Mouse (Mus musculus): ENCODE measurements around the gene Myo9b. TPM values are rescaled to one million over a fixed set of nuclear protein-coding genes. Genes with fewer than 3 reads are reported as not detected.

The Myo9b gene
- total and polyA plus RNA-seq, 2 experiments: 7.6 to 8.6 TPM

DNA sequence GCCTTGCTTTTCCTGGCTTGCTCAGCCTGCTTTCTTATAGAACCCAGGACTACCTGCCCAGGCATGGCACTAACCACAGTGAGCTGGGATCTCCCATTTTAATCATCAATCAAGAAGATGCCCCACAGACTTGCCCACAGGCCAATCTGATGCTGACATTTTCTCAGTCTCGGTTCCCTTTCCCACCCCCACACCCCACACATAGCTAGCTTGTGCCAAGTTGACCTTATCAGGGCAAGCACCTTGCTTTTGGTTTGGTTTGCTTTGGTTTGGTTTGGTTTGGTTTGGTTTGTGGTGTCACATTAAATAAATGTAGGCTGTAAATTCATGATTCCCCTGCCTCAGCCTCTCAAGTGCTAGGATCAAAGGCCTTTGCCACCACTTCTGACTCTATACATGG is 34.9 kb downstream of the Myo9b start:
- 26% methylated on average over 1 of the region's 1 CpGs for WGBS
- no peak overlapping the region for H3K9ac ChIP-seq (ENCODE audit: low read depth, low read length)
- TF ChIP-seq POLR2A (IDR thresholded peaks at IDR 0.05; ENCODE audit: extremely low read depth, insufficient read depth, low read length) (no peak), CTCF (IDR thresholded peaks at IDR 0.05; ENCODE audit: low read depth, low read length) (no peak)
- no peaks in the 10 kb centered on the region for H3K27me3 ChIP-seq (ENCODE audit: control insufficient read depth, insufficient read depth, low read length)
- H3K27ac ChIP-seq (replicated peaks; ENCODE audit: insufficient read depth, low read depth, low read length): peak overlapping the region; percentile 65
- DNase-seq (ENCODE audit: extremely low read depth, low read depth, low spot score): peak; percentile 40
- peaks cover 25% of the 10 kb centered on the region for H3K4me1 ChIP-seq (ENCODE audit: control insufficient read depth, insufficient read depth, low read length)
- H3K4me3 ChIP-seq (ENCODE audit: insufficient read depth, low read depth, low read length): no peak overlapping the region
- H3K79me2 ChIP-seq (ENCODE audit: control insufficient read depth, insufficient read depth, low read length): 0 out of 2 replicates have a peak, but pooled peaks cover 7% of the 10 kb centered on the region
- H3K36me3 ChIP-seq (ENCODE audit: control insufficient read depth, insufficient read depth, low read length): no peaks in the 10 kb centered on the region

DNA sequence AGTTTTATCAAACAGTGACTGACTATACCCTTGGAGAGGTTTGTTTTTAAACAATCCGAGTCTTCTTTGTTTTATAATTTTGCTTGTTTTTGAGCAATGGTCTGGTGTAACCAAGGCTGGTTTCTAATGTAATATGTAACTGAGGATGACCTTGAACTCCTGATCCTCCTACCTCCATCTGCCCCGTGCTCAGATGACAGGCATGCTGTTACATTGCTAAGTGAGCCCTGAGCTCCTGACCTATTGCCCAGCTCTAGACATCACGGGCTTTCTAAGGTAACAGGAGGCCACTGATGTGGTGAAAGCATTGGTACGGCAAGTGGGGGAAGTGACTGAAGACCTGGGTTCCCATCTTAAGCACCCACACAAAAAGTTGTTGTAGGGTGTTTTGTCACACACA is 35.4 kb downstream of the Myo9b start:
- 23% methylated on average over 4 of the region's 4 CpGs for WGBS
- Histone ChIP-seq H3K27ac (replicated peaks; ENCODE audit: insufficient read depth, low read depth, low read length) (peak overlapping the region; percentile 71), H3K36me3 (ENCODE audit: control insufficient read depth, insufficient read depth, low read length) (no peaks in the 10 kb centered on the region), H3K4me1 (ENCODE audit: control insufficient read depth, insufficient read depth, low read length) (peaks cover 29% of the 10 kb centered on the region), H3K4me3 (ENCODE audit: insufficient read depth, low read depth, low read length) (no peak overlapping the region), H3K27me3 (ENCODE audit: control insufficient read depth, insufficient read depth, low read length) (no peaks in the 10 kb centered on the region), H3K79me2 (ENCODE audit: control insufficient read depth, insufficient read depth, low read length) (0 out of 2 replicates have a peak, but pooled peaks cover 7% of the 10 kb centered on the region), H3K9ac (ENCODE audit: low read depth, low read length) (no peak overlapping the region)
- DNase-seq (ENCODE audit: extremely low read depth, low read depth, low spot score): peak; percentile 90
- TF ChIP-seq CTCF (IDR thresholded peaks at IDR 0.05; ENCODE audit: low read depth, low read length): no peak
- no peak for TF ChIP-seq POLR2A (IDR thresholded peaks at IDR 0.05; ENCODE audit: extremely low read depth, insufficient read depth, low read length)

DNA sequence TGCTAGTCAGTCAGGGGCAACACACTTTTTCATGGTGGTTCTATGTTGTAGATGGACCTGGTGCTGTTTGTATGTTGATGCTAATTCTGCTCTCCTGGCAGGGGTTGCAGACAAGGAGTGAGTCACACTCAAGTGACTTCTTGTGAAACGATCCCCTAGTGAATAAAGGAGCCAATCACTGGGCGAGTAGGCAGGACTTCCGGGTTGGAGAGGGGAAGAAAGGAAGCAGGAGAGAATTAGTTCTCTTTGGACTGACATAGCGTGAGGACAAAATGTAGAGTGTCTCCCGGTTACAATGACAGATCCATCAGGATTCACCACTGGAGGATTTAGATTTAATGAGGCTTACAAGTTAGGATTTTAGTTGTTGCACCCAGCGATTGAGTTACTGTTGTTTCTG is 37.9 kb downstream of the Myo9b start:
- Histone ChIP-seq H3K27me3 (ENCODE audit: control insufficient read depth, insufficient read depth, low read length) (no peaks in the 10 kb centered on the region), H3K4me3 (ENCODE audit: insufficient read depth, low read depth, low read length) (no peak overlapping the region), H3K36me3 (ENCODE audit: control insufficient read depth, insufficient read depth, low read length) (no peaks in the 10 kb centered on the region), H3K4me1 (ENCODE audit: control insufficient read depth, insufficient read depth, low read length) (peaks cover 31% of the 10 kb centered on the region), H3K9ac (ENCODE audit: low read depth, low read length) (no peak overlapping the region), H3K27ac (replicated peaks; ENCODE audit: insufficient read depth, low read depth, low read length) (no peak overlapping the region), H3K79me2 (ENCODE audit: control insufficient read depth, insufficient read depth, low read length) (0 out of 2 replicates have a peak, but pooled peaks cover 4% of the 10 kb centered on the region)
- 73% methylated on average over 6 of the region's 6 CpGs for WGBS
- TF ChIP-seq POLR2A (IDR thresholded peaks at IDR 0.05; ENCODE audit: extremely low read depth, insufficient read depth, low read length) (no peak), CTCF (IDR thresholded peaks at IDR 0.05; ENCODE audit: low read depth, low read length) (no peak)
- DNase-seq (ENCODE audit: extremely low read depth, low read depth, low spot score): peak; percentile 29

GRCm38 (mm10) chr8:71312700-71313099 is 40.2 kb downstream of the Myo9b start:
- peak; percentile 77 for DNase-seq (ENCODE audit: extremely low read depth, low read depth, low spot score)
- Histone ChIP-seq H3K27me3 (ENCODE audit: control insufficient read depth, insufficient read depth, low read length) (no peaks in the 10 kb centered on the region), H3K36me3 (ENCODE audit: control insufficient read depth, insufficient read depth, low read length) (no peaks in the 10 kb centered on the region), H3K4me1 (ENCODE audit: control insufficient read depth, insufficient read depth, low read length) (peaks cover 31% of the 10 kb centered on the region), H3K4me3 (ENCODE audit: insufficient read depth, low read depth, low read length) (no peak overlapping the region), H3K9ac (ENCODE audit: low read depth, low read length) (no peak overlapping the region), H3K79me2 (ENCODE audit: control insufficient read depth, insufficient read depth, low read length) (no peaks in the 10 kb centered on the region), H3K27ac (replicated peaks; ENCODE audit: insufficient read depth, low read depth, low read length) (peak overlapping the region; percentile 63)
- TF ChIP-seq CTCF (IDR thresholded peaks at IDR 0.05; ENCODE audit: low read depth, low read length) (no peak), POLR2A (IDR thresholded peaks at IDR 0.05; ENCODE audit: extremely low read depth, insufficient read depth, low read length) (no peak)
- 6% methylated on average over 1 of the region's 1 CpGs for WGBS

DNA sequence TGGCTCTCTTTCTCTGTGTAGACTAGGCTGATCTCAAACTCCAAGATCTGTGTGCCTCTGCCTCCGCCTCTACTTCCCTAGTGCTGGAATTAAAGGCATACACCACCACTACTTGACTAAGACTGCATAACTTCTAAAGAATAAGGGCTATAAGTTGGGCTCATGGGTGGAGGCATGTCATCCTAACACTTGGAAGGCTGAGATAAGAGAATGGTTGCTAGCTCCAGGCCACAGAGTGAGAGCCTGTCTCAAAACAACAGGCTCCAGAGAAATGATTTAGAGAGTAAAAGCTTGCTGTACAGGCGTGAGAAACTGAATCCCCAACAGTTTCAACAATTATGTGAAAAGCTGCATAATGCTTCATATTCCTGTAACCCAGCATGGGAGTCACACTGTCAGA is 41.4 kb downstream of the Myo9b start:
- DNase-seq (ENCODE audit: extremely low read depth, low read depth, low spot score): no peak
- no peak overlapping the region for H3K27ac ChIP-seq (replicated peaks; ENCODE audit: insufficient read depth, low read depth, low read length)
- peaks cover 23% of the 10 kb centered on the region for H3K4me1 ChIP-seq (ENCODE audit: control insufficient read depth, insufficient read depth, low read length)
- H3K27me3 ChIP-seq (ENCODE audit: control insufficient read depth, insufficient read depth, low read length): no peaks in the 10 kb centered on the region
- H3K4me3 ChIP-seq (ENCODE audit: insufficient read depth, low read depth, low read length): no peak overlapping the region
- H3K36me3 ChIP-seq (ENCODE audit: control insufficient read depth, insufficient read depth, low read length): no peaks in the 10 kb centered on the region
- whole genome bisulfite sequencing: 96% methylated on average over 2 of the region's 2 CpGs
- no peaks in the 10 kb centered on the region for H3K79me2 ChIP-seq (ENCODE audit: control insufficient read depth, insufficient read depth, low read length)
- no peak overlapping the region for H3K9ac ChIP-seq (ENCODE audit: low read depth, low read length)
- TF ChIP-seq CTCF (IDR thresholded peaks at IDR 0.05; ENCODE audit: low read depth, low read length) (no peak), POLR2A (IDR thresholded peaks at IDR 0.05; ENCODE audit: extremely low read depth, insufficient read depth, low read length) (no peak)

DNA sequence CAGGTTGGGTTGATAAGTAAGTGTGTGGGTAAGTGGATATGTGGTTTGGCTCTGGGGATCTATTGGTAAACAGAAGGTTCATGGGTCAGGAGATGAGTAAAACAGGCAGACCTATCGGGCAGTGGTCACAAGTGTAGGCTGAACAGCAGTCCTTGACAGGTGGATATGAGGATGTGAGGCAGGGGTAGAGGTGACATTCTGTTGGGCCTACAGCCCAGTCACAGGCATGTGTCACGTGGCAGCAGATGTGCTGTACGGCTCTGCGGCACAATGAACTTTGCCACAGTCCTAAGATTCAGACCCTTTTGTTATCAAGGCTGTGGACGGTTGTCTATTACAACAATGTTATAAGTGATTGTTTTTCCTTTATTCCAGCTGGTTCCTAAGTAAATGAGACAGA is 43.5 kb downstream of the Myo9b start:
- peak; percentile 78 for DNase-seq (ENCODE audit: extremely low read depth, low read depth, low spot score)
- H3K27me3 ChIP-seq (ENCODE audit: control insufficient read depth, insufficient read depth, low read length): no peaks in the 10 kb centered on the region
- peaks cover 23% of the 10 kb centered on the region for H3K4me1 ChIP-seq (ENCODE audit: control insufficient read depth, insufficient read depth, low read length)
- TF ChIP-seq CTCF (IDR thresholded peaks at IDR 0.05; ENCODE audit: low read depth, low read length) (no peak), POLR2A (IDR thresholded peaks at IDR 0.05; ENCODE audit: extremely low read depth, insufficient read depth, low read length) (no peak)
- H3K27ac ChIP-seq (replicated peaks; ENCODE audit: insufficient read depth, low read depth, low read length): no peak overlapping the region; the same call in 1 of the 2 replicates
- no peak overlapping the region for H3K4me3 ChIP-seq (ENCODE audit: insufficient read depth, low read depth, low read length)
- no peak overlapping the region for H3K9ac ChIP-seq (ENCODE audit: low read depth, low read length)
- 20% methylated on average over 5 of the region's 5 CpGs for WGBS
- no peaks in the 10 kb centered on the region for H3K36me3 ChIP-seq (ENCODE audit: control insufficient read depth, insufficient read depth, low read length)
- H3K79me2 ChIP-seq (ENCODE audit: control insufficient read depth, insufficient read depth, low read length): no peaks in the 10 kb centered on the region
